Comparison of ENCODE assay signal across 6 mouse cellular contexts in the genomic region with DNA sequence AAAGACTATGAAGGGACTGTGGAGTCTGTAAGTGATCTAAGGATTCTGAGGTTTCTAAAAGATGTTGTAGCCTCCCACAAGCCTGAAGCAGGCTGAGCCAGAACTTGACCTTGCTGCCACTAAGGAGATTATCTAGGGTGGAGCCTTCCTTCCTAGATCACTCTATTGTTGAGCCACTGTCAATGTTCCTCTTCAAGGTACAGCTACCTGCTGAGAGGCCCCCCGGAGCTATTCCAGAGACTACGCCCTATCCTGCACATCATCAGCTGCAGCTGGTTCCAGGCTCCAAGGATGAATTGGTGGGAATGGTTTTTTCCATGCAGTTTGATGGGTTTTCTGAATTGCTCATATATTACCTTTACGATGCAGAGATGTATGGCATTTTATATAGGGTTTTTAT.
DNase-seq lines count a peak whose midpoint lies in the region; TF ChIP-seq lines count a peak whose summit lies in the region.
"Not testable (repeated sequence)": the region's sequence is repeated elsewhere in the genome, so short reads cannot be mapped to it uniquely, and the experiment has no call there.

No protein-coding gene starts in this region.

- H3K4me3 ChIP-seq in ES-Bruce4 (ENCODE audit: low read depth, low read length); ES-E14 (ENCODE audit: insufficient read depth in 1 of 2, low read depth in 1 of 2, low read length in 2 of 2, poor library complexity in 1 of 2, severe bottlenecking in 1 of 2): not testable (repeated sequence)

- not testable (repeated sequence) for H3K27me3 ChIP-seq in ES-Bruce4 (ENCODE audit: control insufficient read depth, insufficient read depth, low read length, poor library complexity, severe bottlenecking)

- DNase-seq in ES-CJ7 (ENCODE audit: low read depth, low spot score): peak; percentile 96
- peak; percentile 69 for DNase-seq in ES-E14 (ENCODE audit: low read depth, low spot score)
- DNase-seq in R1 (ENCODE audit: low read depth, low spot score): peak; percentile 96
- peak; percentile 24 for DNase-seq in WW6 (ENCODE audit: low read depth, low spot score)
- DNase-seq in ZHBTc4 (ENCODE audit: low read depth, low spot score): peak; percentile 95

- in situ Hi-C loops in ES-E14 (cut with MboI; ENCODE audit: low sequenced_read_pairs in 2 of 2, unreplicated experiment in 2 of 2): not testable (repeated sequence)

- not testable (repeated sequence) for H3K4me1 ChIP-seq in ES-Bruce4 (ENCODE audit: control insufficient read depth, insufficient read depth, low read length)
- peaks cover 6 to 12% of the 10 kb centered on the region in 2 experiments; a peak in 3 of 4 replicates for H3K4me1 ChIP-seq in ES-E14 (ENCODE audit: control insufficient read depth in 2 of 2, insufficient read depth in 2 of 2, low read length in 2 of 2, poor library complexity in 1 of 2)

- not testable (repeated sequence) for H3K9ac ChIP-seq in ES-Bruce4 (ENCODE audit: low read depth, poor library complexity, severe bottlenecking); ES-E14 (ENCODE audit: insufficient read depth, low read depth, low read length, poor library complexity, severe bottlenecking)

- TF ChIP-seq POLR2A in ES-Bruce4 (IDR thresholded peaks at IDR 0.05; ENCODE audit: insufficient read depth, low read length): not testable (repeated sequence)

- peak; percentile 56; the same call in 1 of the 2 replicates for TF ChIP-seq EP300 in ES-Bruce4 (IDR thresholded peaks at IDR 0.05; ENCODE audit: insufficient read depth, low read depth, low read length)

- not testable (repeated sequence) for H3K9me3 ChIP-seq in ES-Bruce4 (replicated peaks; ENCODE audit: control insufficient read depth, insufficient read depth, low read length, poor library complexity, severe bottlenecking); ES-E14 (ENCODE audit: control insufficient read depth, insufficient read depth, low read depth, low read length)

- H3K27ac ChIP-seq in ES-Bruce4 (ENCODE audit: insufficient read depth, low read length): not testable (repeated sequence)
- H3K27ac ChIP-seq in ES-E14 (ENCODE audit: insufficient read depth, low read depth, low read length, poor library complexity, severe bottlenecking): peak overlapping the region; percentile 62; the same call in 1 of the 2 replicates

- not testable (repeated sequence) for H3K36me3 ChIP-seq in ES-Bruce4 (ENCODE audit: control insufficient read depth, insufficient read depth, low read length, poor library complexity, severe bottlenecking); ES-E14 (ENCODE audit: control insufficient read depth, insufficient read depth, low read length, poor library complexity, severe bottlenecking)

- not testable (repeated sequence) for TF ChIP-seq CTCF in ES-Bruce4 (IDR thresholded peaks at IDR 0.05; ENCODE audit: low read depth, low read length)

TF ChIP-seq in ES-E14, 5 proteins besides CTCF, POLR2A, EP300 and RAD21:
- TF ChIP-seq CHD2 (IDR thresholded peaks at IDR 0.05; ENCODE audit: low read depth, low read length): 0 out of 2 replicates have a peak, but pooled peaks have one; percentile 20

Comparison
In these comparisons a context has a peak if more than half of its experiments do, and no peak if none do; other contexts are left out.
1. DNase-seq: peak in every context shown above with its lines; median percentile 96 in ES-CJ7; 96 in R1; 95 in ZHBTc4; 69 in ES-E14; 24 in WW6.